Mouse (Mus musculus) olfactory bulb, adult 2 months (tissue): ENCODE measurements at regions not wholly inside any gene's neighbourhood (a gene's known extent, or its start where the extent isn't known, plus 50 kb on each side); places are given as distances from the start of the nearest gene placed in this dataset.

Experiments
- CTCF ChIP-seq: fragments of 200-500 bp; IDR thresholded peaks from 2 replicates; pipeline ENCODE4 v1.5.1; 2012; ENCODE audit warnings: low read depth, mild to moderate bottlenecking, low read length, moderate library complexity; ENCODE audit not compliant: insufficient read depth
- POLR2A ChIP-seq: fragments of 200-500 bp; IDR thresholded peaks from 2 replicates; pipeline ENCODE4 v1.6.1; 2012; ENCODE audit warnings: mild to moderate bottlenecking, low read depth, low read length, moderate library complexity; ENCODE audit not compliant: insufficient read depth

GRCm38 (mm10) chr4:153784401-153784800 lies 172.6 kb upstream of the A430005L14Rik start:
- no peak for TF ChIP-seq POLR2A
- no peak for TF ChIP-seq CTCF
